21 mouse cellular contexts compared by ENCODE assay signal in genomic region chr7:122376845-122377244, GRCm38 (mm10).
DNase-seq lines count a peak whose midpoint lies in the region; ATAC-seq lines count a peak whose summit lies in the region.
"Had no signal": no experiment of that assay in that cellular context is flagged by ENCODE, and none has a peak within 500 bp of the region (broad histone marks: within the 10 kb centered on the region; RNA-seq: fewer than 3 reads in every experiment).

No protein-coding gene starts in this region.

- DNase-seq in 416B (ENCODE audit: low read depth): peak; percentile 10
- no peak for DNase-seq in spleen, postnatal 4 days (ENCODE audit: low spot score in 2 of 2)
- no peak for DNase-seq in natural killer cell, adult 2 months (ENCODE audit: low spot score in 2 of 2)
- no peak for DNase-seq in kidney, adult 11 months
- DNase-seq: adrenal gland, adult 8-10 months; adrenal gland, postnatal 14 days; adrenal gland, postnatal 36 days; B cell, adult 2 months; cerebellum, adult 11-12 months; cerebellum, adult 2 months; cerebellum, adult 9-10 months; cerebellum, postnatal 10 days; cerebellum, postnatal 25 days; forebrain, postnatal 0 days had no signal

- peak; percentile 55 for ATAC-seq in common myeloid progenitor, adult 5-6 weeks (replicated peaks; ENCODE audit: low read depth, poor library complexity, severe bottlenecking)
- ATAC-seq in hematopoietic stem cell, adult 5-6 weeks (replicated peaks in 1 of 2; ENCODE audit: insufficient read depth in 1 of 2, low FRiP score in 2 of 2, low TSS enrichment in 1 of 2, low read depth in 1 of 2, poor library complexity in 2 of 2, severe bottlenecking in 2 of 2): peak; percentile 37 to 39; a peak in 1 of 4 replicates
- ATAC-seq: activated CD4-positive, CD25-positive, alpha-beta regulatory T cell, adult 4 months; CD4-positive, CD25-positive, alpha-beta regulatory T cell, adult 4 months; forebrain, embryonic 13.5 days; forebrain, embryonic 15.5 days; forebrain, postnatal 0 days; Patski had no signal
